Mouse (Mus musculus): ENCODE results near the gene Abracl.

Gene Abracl

DNA sequence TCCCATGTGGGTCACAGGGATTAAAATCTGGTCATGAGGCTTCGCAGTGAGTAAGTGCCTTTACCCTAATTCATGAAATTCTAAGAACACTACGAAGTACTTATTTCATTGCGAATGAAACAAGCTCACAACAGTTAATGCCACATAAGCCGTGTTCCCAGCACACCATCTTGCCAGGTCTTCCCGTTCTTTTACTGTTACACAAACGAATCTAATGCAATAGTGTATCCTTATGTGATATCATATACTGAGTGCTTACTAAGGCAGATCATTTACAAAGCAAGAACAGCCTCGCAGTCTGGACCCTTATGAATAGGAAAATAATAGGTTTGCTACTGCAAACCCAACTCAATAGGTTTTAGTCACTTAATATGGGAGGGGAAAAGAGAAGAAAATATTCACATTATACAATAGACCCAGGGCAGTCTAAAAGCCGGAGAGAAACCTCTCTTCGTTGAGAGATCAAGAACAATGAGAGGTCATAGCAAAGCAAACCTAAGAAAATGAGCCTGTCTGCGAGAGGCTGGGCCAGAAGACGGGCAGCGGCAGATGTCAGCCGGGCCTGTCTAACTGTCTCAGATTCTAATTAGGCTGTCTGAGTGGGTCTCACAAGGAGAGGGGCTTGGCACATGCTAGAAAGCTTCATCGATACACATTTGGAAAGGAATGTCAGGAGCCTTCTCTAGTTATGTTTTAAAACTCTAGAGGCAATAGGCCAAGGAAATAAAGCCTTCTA lies 1.3 kb downstream of the Abracl start:
- DNase-seq (ENCODE audit: low spot score in 2 of 2): no peak

DNA sequence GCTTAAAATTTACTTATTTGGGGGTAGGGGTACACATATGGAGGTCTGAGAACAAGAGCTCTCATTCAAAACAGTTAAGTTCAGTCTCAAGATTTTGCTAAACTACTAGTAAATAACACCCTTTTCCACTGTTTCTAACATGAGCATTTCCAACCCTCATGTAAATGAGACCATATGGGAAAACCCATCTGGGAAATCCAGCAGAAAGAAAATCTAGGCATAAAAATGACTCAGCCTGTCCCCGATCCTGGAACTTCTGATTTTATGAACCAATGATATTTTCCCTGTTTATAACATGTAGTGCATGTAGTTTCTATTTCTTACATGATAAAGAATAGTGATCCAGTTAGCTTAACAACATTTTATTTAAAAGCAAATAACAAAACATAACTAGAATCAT lies 2.2 kb downstream of the Abracl start:
- DNase-seq (ENCODE audit: low spot score in 2 of 2): no peak

DNA sequence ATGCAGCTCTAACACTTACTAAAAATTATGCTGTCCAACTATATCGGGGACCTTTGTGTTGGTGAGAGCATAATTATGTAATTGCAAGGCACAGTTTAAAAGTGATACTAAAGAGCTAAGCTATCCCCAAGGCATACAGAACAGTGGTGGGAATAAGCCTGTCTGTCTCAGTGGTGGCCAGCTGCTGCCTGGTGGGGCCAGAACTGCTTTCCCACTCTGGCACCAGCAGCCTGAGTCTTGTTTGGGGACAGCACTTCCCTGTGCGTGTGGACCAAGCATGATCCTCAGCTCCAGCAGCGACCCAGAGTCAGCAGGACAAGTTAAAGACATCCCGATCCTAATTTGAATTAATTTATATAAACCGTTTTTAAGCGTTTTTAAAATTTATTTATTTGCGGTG lies 2.6 kb downstream of the Abracl start:
- DNase-seq (ENCODE audit: low spot score in 2 of 2): no peak

DNA sequence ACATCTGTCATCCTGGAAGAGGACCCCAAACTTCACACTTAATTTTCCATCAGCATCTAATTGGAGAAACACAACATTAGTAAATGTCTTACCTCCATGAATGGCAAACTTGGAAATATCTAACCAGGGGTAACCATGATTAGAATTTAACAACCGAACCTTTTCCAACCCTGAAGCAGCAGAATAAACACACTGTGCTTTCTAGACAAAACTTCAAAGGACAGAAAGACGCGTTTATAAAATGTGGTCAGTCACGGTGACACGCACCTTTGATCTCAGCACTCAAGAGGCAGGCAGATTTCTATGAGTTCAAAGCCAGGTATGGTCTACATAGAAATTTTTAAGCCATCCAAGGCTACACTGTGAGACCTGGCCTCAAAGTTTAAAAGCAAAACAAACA lies 11.3 kb downstream of the Abracl start:
- DNase-seq (ENCODE audit: low spot score in 2 of 2): no peak

DNA sequence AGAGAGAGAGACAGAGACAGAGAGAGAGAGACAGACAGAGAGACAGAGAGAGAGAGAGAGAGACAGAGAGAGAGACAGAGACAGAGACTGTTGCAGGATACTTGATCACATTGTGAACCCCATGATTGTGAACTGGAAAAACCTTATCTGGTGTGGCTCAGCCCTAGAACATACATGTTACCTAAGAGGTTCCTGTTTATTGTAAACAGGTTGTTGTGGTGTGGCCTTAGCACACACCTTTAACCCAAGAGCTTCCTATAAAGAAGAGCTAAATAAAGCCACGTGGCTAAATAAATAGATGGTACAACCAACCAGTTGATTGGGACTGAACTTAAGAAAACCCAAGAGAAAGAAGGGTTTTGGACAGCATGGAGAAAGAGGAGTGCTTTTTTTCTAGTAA lies 13.3 kb downstream of the Abracl start:
- no peak for DNase-seq (ENCODE audit: low spot score in 2 of 2)

DNA sequence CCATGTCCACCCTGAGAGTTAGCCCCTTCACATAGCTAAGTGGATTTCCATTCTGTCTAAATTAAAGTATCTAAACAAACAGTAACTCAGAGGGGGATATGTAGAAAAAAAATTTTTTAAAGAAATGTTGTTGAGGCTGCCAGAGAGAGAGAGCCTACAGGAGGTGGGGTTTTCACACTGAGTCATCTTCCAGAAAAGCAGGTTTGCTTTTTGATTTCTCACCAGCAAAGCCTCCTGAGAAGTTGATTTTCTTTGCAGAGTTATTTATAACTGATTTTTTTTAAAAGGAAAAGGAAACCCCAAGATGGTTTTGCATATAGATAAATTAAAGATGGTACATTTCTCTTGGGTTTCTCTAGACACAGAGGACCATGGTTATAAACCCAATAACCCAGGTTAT lies 15.0 kb downstream of the Abracl start:
- no peak for DNase-seq (ENCODE audit: low spot score in 2 of 2)

DNA sequence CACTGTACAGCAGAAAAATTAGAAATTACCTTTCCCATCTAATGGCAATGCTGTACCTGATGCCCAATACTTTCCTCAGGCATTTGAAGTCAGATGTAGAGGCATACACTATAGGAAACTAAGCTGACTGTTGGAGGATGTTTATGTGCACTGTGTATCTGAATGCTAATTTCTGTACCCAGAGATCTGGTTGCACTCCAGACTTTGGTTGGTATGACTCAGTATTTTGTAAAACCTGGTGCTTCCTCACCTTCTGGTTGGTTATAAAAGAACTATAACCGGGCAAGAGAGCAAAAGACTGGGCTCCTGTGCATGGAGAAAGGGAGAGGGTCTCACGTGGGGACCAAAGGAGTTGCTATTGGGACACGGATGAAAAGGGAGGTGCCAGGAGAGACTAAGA lies 15.8 kb downstream of the Abracl start:
- no peak for DNase-seq (ENCODE audit: low spot score in 2 of 2)

DNA sequence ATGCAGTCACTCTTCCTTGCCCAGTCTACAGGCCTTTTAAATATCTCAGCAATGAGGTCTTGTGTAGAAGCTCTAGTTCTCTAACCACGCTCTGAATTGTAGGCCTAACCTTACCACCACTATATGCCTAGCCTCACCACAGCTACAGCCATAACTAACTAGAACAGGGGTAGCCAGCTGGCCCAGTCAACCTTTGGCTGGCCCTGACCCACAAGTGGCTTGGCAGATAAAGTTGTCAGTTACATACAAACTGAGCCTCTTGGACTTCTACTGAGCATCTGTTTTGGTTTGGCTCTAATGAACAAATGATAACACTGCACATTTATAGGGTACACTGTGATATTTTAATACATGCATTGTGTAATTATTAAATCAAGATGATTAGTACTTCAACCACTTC lies 16.3 kb downstream of the Abracl start:
- DNase-seq (ENCODE audit: low spot score in 2 of 2): no peak

DNA sequence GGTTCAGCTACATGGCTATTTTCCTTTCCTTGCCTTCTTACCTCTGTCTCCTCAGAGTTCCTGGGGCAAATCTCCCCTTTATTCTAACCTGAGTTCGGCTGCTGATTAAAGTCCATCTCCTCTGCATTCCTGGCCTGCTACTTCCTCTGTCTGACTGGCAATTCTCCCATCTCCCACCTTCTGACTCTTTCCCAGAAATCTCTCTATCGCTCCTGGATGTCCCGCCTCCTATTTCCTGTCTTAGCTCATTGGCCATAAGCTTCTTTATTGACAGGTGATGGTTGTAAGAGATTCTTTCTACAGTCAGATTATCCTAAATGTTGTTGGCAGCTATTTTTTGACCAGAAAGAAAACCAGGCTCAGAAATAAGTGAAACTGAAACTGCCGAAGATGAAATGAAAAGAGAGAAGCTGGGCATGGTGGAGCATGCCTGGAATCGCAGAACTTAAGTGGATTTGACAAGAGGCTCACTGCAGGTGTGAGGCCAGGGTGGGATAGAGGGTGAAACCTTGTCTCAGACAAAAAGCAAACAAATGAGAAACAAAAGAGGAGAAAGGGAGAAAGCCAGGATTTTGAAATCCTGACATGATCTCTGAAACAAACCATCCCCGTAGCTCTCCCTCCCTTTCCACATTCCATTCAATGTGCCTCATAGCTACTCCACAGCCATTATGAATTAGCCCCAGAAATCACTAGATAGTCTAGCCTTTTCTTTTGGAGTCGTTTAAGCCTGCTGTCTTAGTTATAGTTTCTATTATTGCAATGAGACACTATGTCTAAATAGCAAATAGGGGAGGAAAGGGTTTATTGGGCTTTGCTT lies 17.7 kb downstream of the Abracl start:
- DNase-seq (ENCODE audit: low spot score in 2 of 2): no peak

DNA sequence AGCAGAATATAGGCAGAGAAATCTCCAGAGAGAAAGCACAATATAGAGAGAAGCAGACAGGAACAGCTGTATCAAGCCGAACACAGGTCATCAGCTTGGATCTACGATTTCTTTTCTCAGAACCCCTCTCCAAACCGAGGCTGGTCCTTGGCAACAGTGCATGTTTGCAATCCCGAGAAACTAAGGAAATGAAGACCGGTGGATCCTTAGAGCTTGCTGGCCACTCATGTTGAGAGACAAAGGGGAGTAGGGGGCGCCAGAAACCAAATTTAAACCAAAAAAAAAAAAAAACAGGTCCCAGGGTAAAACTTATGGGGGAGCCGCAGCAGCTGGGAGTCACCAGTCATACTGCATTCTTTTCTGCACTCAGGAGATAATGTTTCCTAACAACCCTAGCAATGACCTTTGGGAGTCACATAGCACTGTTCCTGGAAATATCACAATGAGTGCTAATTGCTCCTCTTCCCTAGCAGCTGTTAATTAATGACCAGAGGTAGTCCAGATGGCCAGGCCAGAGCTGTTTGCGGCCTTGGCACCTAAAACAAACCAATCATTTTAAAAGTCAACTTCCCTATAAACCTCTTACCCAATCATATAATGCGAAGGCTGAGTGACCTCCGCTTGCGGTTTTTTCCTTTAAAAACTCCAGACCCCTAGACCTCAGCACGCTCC lies 19.0 kb downstream of the Abracl start:
- DNase-seq (ENCODE audit: low spot score in 2 of 2): no peak

DNA sequence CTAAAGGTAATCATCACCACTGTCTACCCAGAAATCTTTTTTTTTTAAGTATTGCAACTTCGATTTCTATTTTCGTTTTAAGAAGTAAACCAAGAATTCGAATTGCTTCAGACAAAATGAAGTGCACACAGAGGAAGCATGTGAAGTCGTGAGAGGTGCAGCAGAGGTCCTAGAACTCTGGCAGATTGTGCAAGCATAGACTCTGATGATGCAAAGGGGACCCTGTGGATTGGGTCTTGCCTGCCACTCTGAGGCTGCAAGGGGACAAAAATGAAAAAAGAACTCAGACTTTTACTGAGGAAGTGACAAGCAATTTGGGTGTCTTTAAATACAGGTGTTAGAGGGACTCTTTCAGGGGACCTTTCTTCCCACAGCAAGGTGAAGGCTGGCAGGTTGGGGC lies 32.5 kb downstream of the Abracl start:
- no peak for DNase-seq (ENCODE audit: low spot score in 2 of 2)

DNA sequence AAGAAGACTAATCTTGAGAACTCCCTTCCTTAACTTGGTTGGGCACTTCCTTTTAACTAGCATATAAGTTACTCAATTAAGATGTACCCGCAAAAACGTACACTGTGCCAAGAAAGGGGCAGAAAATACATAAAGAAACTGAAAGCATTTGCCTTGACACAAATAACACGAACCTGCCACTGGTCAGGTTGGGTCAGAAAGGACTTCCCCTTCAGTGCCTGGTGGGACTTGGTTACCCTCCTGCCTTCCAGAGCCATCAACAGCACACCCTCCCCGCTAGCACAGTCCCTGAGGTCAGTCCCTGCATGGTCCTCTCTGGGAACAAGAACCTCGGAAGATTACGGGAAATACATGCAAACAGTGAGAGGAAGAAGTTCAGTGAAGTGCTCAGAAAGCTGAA lies 34.0 kb downstream of the Abracl start:
- DNase-seq (ENCODE audit: low spot score in 2 of 2): no peak

DNA sequence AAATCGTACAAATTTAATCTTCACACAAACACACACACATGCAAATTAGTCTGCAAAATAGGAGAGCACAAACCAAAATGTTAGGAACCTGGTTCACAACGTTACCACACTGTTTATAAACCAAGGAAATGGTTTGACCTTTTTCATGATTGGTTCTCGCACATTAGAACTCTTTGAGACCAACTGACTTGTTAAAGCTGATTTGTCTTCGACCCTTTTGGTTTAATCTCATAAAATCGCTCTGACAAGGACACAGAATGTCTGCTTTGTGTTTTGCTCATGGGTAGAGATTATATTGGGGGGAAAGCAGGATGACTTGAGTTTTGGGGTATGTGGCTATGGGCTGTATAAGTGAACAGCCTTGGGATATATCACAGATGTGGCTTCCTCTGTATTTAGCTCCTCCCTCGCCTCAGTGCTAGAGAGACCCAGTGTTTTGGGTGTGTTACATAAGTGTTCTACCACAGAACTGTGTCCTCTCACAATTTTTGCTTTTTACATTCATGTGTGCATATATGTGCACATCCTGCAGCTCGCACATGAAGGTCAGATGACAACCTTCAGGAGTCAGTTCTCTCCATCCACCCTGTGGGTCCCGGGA lies 35.2 kb downstream of the Abracl start:
- DNase-seq (ENCODE audit: low spot score in 2 of 2): no peak

DNA sequence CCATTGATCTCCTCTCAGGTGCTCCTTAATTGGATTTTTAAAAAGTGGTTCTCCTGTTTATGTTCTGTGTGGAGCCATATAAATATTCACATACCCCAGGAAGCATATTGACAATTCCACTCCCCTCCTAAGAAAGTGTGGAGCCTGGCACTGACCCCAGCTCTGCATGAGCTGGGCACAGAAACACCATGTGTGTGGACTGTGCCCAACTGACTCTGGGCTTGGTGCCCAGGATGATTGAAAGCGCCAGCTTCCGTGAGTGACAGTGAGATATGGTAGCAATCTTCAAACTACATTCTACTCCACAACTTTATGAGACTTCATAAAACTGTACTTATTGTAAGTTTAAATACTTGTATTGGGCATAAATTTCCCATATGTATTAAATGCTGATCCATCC lies 39.8 kb downstream of the Abracl start:
- DNase-seq (ENCODE audit: low spot score in 2 of 2): no peak

DNA sequence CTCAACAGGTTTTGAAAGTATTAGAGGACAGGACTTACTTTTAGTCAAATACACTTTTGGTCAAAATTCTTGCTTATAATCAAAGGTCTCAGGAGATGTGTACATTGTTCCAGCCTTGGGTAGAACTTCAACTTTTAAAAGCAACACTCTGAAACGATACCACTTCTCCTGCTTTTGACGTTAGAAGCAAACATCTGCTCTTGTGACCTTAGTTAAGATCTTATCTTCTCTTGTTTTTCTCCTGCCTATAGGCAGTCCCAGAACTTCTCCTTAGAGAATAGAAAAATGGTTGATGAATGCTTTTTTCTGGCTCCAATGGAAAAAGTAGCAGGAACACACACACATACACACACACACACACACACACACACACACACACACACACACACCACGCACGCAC lies 57.0 kb downstream of the Abracl start:
- DNase-seq (ENCODE audit: low spot score in 2 of 2): no peak

All from frontal cortex, postnatal 10 days (tissue).